Mouse (Mus musculus): ENCODE measurements at regions not wholly inside any gene's neighbourhood (a gene's known extent, or its start where the extent isn't known, plus 50 kb on each side); places are given as distances from the start of the nearest gene placed in this dataset.

- DNase-seq (ENCODE audit: low spot score) = peak; percentile 69
Measured at GRCm38 (mm10) chr11:41370995-41371394, 615.9 kb upstream of the Ccng1 start.

- no peak for DNase-seq (ENCODE audit: low spot score)
Measured at GRCm38 (mm10) chr11:41341107-41341506, 586.0 kb upstream of the Ccng1 start.

- DNase-seq (ENCODE audit: low spot score) = no peak
Measured at GRCm38 (mm10) chr11:41340383-41340782, 585.3 kb upstream of the Ccng1 start.

- no peak for DNase-seq (ENCODE audit: low spot score)
Measured at GRCm38 (mm10) chr11:41337134-41337533, 582.0 kb upstream of the Ccng1 start.

GRCm38 (mm10) chr11:41333689-41334088 lies 578.6 kb upstream of the Ccng1 start:
- no peak for DNase-seq (ENCODE audit: low spot score)
